Mouse (Mus musculus): ENCODE data around the gene Slc38a1.

- no peak for TF ChIP-seq CTCF (IDR thresholded peaks at IDR 0.05; ENCODE audit: low read depth, low read length)
- TF ChIP-seq POLR2A (IDR thresholded peaks at IDR 0.05; ENCODE audit: extremely low read depth, insufficient read depth, low read length), result no peak
Measured at GRCm38 (mm10) chr15:96594316-96594715, 48.4 kb downstream of the Slc38a1 start.

Data from liver, adult 2 months (tissue).